Mouse (Mus musculus) layer of hippocampus, postnatal 36 days (tissue): Measurements from ENCODE around the gene Gm49369. TPM values are rescaled to one million over a fixed set of nuclear protein-coding genes. Genes with fewer than 3 reads are reported as not detected.
A peak's percentile ranks its signal among the peaks of the same experiment; 100 is the strongest.
"Not testable (repeated sequence)": the region's sequence is repeated elsewhere in the genome, so short reads cannot be mapped to it uniquely, and the experiment has no call there.

ENCODE experiments used
- DNase-seq, 2 experiments: peaks; one replicate each; pipeline ENCODE4 v3.0.0; 2022
- total RNA-seq, 2 experiments: library from RNA; stranded (reverse); gene quantifications; 2 replicates each; pipeline ENCODE4 v1.2.3; 2021

Gm49369 gene
- total RNA-seq, 2 experiments from 2014 or later = not detected

- no peak for DNase-seq
Measured at GRCm38 (mm10) chr7:142370937-142371336, 11.5 kb downstream of the Gm49369 start.

GRCm38 (mm10) chr7:142369820-142370219 lies 12.6 kb downstream of the Gm49369 start:
- DNase-seq = no peak

DNA sequence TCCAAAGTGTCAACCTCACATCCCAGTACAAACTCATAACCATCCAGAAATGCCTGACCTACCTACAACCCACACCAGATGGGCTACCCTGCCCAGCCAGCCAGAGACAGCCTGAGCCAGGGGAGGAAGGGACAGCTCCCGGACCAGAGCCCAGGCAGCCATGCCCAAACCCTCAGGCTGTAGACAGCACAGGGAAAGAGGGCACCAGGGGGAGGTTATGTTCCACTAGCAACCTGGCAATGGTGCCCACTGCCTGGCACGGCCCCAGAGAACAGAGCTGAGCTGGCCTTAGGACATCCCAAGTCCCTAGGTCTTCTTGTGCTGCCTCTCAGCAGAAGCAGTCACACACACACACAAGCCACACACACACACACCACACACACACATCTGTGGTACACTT lies 13.6 kb downstream of the Gm49369 start:
- DNase-seq = no peak

GRCm38 (mm10) chr7:142363107-142363506 lies 19.4 kb downstream of the Gm49369 start:
- no peak for DNase-seq

- DNase-seq = no peak
Measured at GRCm38 (mm10) chr7:142360743-142361142, 21.7 kb downstream of the Gm49369 start.

DNA sequence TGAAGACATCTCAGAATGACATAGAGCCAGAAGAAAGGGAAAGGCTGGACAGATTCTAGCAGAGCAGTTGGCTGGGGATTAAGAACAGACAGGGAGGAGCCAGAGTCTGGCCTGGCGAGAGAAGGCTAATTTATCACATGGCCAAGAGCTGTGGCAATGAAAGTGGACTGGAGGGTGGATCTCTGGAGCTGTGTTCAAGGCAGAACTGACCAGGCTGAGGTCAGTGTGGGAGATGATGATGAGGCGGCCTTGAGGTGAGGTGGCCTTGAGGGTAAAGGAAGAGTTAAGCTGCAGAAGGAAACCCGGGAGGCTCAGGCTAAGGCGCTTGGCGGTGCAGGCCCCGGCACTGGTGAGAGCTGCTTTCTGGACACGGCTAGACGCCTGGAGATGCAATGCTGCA lies 23.3 kb downstream of the Gm49369 start:
- DNase-seq = no peak

DNA sequence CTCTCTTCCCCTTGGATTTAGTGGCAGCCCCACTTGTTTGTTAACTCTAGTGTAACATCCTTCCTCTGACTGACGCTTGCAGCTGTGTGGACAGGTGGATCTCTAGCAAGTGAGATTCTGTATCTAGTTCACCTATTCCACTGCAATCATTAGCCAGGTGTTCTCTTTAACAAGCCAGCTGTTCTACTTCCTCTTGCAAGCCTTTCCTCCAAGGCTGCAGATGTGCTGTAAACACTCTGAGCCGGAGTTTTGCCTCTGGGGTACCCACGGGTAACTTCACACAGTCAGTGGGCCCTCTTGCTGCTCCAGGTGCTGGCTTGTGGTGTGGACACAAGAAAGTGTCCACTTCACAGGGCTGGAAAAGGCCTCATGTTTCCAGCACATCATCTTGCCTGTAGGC lies 24.9 kb downstream of the Gm49369 start:
- no peak for DNase-seq

- DNase-seq = no peak
Measured at GRCm38 (mm10) chr7:142354661-142355233, 27.7 kb downstream of the Gm49369 start.

- DNase-seq = no peak
Measured at GRCm38 (mm10) chr7:142353854-142354253, 28.6 kb downstream of the Gm49369 start.

DNA sequence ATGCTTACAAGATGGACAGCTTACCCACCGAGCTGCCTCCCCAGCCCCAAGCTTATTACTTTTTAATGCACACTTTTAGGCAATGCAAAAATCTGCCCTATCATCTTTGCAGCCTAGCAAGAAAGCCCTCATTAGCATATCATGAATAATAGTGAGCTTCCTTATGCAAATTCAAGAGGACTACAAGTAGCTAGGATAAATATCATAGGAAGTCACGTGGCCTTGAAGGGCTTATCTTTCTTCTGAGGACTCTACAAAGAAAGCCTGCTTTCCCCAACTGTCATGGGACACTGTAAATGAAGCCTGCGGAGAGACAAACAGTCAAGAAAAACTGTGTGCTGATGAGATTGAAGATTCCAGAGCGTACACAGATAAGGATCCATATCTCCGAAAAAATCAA lies 30.9 kb downstream of the Gm49369 start:
- DNase-seq = no peak

GRCm38 (mm10) chr7:142349308-142349961 lies 33.0 kb downstream of the Gm49369 start:
- peak; percentile 62 to 63 for DNase-seq

DNA sequence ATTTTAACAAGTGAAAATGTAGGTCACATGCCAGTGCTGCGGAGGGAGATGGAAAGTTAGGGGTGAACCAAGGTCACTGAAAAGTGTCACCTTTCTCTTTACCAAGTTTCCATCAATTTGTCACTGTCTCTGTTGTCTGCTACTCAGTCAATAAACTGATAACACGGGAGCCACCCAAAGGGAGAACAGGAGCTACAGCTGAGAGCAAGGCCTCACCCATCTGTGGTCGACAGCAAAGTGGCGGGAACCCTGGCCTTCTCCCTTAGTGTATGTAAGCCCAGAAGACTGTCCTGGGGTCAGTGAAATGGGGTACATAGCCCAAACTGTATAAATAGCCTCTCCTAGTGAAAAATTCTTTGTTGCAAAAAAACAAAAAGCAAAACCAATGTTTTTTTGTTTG lies 34.9 kb downstream of the Gm49369 start:
- no peak for DNase-seq

DNA sequence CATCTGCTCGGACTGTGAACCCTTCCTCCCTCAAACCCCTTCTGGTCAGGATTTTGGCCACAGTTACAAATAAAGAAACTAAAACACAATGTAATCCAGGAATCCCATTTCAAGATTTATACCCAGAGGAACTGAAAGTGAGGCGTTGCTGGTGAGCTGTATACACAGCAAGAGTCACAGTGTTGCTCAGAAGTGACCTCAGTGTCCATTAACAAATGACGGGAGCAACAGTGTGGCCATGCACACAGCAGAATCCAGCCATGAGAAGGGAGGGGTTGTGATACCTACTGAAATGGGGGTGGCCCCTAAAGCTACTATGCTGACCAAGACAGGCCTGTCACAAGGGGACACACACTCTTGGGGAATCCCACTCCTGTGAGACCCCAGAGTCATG lies 40.2 kb downstream of the Gm49369 start:
- no peak for DNase-seq

- DNase-seq = no peak
Measured at GRCm38 (mm10) chr7:142341564-142342246, 40.8 kb downstream of the Gm49369 start.

- no peak for DNase-seq
Measured at GRCm38 (mm10) chr7:142340269-142340970, 42.0 kb downstream of the Gm49369 start.

GRCm38 (mm10) chr7:142335151-142335550 lies 47.3 kb downstream of the Gm49369 start:
- DNase-seq = no peak

DNA sequence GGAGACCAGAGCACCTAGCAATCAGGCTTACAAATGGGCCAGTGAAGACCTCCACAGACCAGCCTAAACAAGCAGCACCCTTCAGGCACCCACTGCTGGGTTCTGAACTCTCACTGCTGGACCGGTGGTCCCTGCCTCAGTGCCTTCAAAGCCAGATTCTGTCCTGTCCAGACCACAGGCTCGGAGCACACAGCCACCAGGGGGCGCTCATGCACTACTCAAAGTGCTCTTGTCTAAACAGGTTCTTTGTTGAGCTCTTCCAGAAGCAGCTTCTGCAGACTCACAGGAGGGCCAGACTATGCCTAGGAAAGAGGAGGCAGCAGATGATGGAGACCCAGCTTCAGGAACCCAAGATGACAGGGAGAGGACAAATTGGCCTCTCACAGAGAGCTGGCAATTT lies 48.2 kb downstream of the Gm49369 start:
- DNase-seq = peak; percentile 84

GRCm38 (mm10) chr7:142332741-142333140 lies 49.7 kb downstream of the Gm49369 start:
- not testable (repeated sequence) for DNase-seq

- no peak for DNase-seq
Measured at GRCm38 (mm10) chr7:142331281-142331680, 51.2 kb downstream of the Gm49369 start.

GRCm38 (mm10) chr7:142330271-142330724 lies 52.2 kb downstream of the Gm49369 start:
- no peak for DNase-seq

- DNase-seq = no peak
Measured at GRCm38 (mm10) chr7:142328507-142328906, 54.0 kb downstream of the Gm49369 start.

GRCm38 (mm10) chr7:142326714-142327445 lies 55.6 kb downstream of the Gm49369 start:
- DNase-seq = no peak
